Mouse (Mus musculus) heart, postnatal 10 days (tissue): ENCODE data around the gene Cd209g. TPM values are rescaled to one million over a fixed set of nuclear protein-coding genes. Genes with fewer than 3 reads are reported as not detected.
"Not testable (repeated sequence)": the region's sequence is repeated elsewhere in the genome, so short reads cannot be mapped to it uniquely, and the experiment has no call there.

Experiments used
- DNase-seq, 2 experiments: peaks; one replicate each; pipeline ENCODE4 v3.0.0; 2021
- intact Hi-C: fragments of 180-260 bp; cut with DNase I; formaldehyde crosslinking; loops from one replicate; pipeline ENCODE4 v1.15.1; 2025
- total RNA-seq, 2 experiments: library from RNA; stranded (reverse); gene quantifications; 2 replicates each; pipeline ENCODE4 v1.2.3; 2021

The Cd209g gene
- total RNA-seq = not detected

DNA sequence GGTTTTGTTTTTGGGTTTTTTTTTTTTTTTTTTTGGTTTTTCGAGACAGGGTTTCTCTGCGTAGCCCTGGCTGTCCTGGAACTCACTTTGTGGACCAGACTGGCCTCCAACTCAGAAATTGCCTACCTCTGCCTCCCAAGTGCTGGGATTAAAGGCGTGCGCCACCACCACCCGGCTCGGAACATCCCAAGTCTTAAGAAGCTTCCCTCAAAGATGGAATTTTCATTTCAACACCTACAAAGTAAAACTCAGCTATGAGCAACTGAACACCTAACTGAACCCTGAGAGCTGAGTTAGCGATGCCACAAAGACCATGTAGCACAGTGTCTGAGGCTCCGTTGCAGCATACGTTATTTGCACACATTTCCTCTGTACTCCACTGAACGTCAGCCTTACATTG lies at the start of gene Cd209g:
Cd209g (plus strand) TSS at position 301 of the 400 bp plus-strand sequence.
- DNase-seq = no peak
- intact Hi-C loops = loop anchor here (10.0 kb wide), 1 partner anchor 419 kb away; no protein-coding TSS in a partner anchor

DNA sequence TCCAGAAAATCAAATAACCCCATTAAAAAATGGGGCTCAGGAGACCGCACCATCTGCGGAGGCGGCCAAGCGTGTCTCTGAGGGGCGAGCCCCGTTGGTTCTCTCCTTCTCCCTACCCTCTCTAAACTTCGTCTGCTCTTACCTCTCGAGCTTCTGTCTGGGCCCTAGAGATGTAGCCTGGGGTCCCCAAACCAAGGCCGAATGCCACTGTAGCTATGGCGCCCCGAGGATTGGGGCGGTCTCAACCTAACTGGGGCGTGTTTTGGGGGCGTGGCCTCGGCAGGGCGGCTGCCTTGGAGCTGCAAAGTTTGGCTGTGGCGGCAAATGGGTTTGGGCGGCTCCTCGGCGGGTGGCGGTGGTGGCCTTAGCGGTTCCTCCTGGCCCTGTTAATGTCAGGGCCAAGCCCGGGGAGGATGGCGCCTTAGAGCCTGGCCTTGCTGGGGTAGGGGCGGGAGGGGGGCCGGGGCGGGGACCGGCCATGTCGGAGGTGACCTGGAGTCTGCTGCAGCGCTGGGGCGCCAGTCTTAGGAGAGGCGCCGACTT lies 46.6 kb upstream of the Cd209g start:
- DNase-seq = peak; percentile 1 to 7
- intact Hi-C loops = not testable (repeated sequence)

DNA sequence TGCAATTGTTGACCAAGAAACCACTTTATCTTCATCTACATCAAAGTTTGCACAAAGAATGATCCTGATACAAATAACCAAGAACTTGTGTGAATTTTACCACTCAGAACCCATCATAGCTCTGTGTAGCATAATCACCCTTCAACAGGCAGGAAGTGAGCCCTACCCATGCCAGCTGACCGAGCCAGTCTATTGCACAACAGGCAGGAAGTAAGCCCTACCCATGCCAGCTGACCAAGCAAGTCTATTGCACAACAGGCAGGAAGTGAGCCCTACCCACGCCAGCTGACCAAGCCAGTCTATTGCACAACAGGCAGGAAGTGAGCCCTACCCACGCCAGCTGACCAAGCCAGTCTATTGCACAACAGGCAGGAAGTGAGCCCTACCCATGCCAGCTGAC lies 45.4 kb upstream of the Cd209g start:
- intact Hi-C loops, DNase-seq: not testable (repeated sequence)

GRCm38 (mm10) chr8:4105735-4106134 lies 28.2 kb upstream of the Cd209g start, which contains the start of gene Cd209f:
Gene Cd209f (minus strand): TSS chr8:4105835.
- intact Hi-C loops, DNase-seq: not testable (repeated sequence)

DNA sequence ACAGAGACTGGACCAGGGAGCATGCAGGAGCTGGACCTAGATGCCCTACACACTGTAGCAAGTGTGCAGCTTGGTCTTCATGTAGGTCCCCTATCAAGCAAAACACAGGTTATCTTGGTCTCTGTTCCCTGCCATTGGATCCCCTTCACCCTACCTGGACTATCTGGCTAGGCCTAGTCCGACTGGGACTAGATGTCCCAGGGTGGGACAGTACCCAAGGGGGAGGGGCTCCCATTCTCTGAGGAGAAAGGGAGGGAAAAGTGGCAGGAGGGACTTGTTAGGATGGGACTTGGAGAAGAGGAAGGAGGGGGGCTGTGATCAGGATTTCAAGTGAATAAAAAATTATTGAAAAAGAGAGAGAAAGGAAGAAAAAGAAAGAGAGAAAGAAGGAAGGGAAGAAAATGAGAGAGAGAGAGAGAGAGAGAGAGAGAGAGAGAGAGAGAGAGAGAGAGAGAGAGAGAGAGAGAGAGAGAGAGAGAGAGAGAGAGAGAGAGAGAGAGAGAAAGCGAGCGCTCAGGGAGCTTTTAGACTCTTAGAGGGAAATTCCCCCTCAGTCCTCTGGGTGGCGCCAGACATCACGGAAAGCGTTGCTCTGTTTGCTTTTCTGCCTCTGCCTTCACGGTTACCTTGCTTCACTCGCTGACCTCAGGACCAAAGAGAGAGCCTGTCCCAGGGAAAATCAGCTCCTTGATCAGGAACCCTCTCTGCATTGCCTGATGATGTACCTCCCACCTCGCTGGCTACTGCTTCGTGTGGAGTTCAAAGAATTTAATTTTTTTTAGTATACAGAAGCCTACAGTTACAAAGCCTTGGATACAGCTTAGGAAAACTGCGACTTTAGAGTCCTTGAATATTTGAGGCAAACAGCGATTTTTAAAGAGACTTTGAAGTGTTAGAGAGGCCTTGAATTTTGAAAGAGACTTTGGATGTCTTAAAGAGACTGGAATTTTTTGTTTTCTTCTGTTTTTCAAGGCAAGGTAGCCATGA lies 6.1 kb downstream of the Cd209g start:
- intact Hi-C loops = loop anchor here (2.0 to 10.0 kb wide), 4 partner anchors 119 to 447 kb away; partner anchors contain the start of gene Ctxn1
- peak; percentile 79 to 80 for DNase-seq

DNA sequence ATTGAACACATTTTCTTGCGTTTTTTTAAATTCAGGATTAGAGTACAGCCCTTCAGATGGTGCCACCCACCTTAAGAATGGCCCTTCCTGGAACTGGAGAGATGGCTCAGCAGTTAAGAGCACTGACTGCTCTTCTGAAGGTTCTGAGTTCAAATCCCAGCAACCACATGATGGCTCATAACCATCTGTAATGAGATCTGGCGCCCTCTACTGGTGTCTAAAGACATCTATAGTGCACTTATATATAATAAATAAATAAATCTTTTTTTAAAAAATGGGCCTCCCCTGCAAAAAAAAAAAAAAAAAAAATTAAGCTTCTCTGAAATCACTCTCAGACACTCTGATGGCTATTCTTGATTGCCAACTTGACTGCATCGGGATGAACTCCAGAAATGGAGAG lies 7.8 kb downstream of the Cd209g start:
- intact Hi-C loops = loop anchor here (2.0 to 5.0 kb wide), 3 partner anchors 117 to 446 kb away; partner anchors contain the start of gene Ctxn1
- DNase-seq = no peak

- intact Hi-C loops = no loop called here
- no peak for DNase-seq
Measured at GRCm38 (mm10) chr8:4147272-4147671, 13.4 kb downstream of the Cd209g start.

- no peak for DNase-seq
- intact Hi-C loops = no loop called here
Measured at GRCm38 (mm10) chr8:4154878-4155277, 21.0 kb downstream of the Cd209g start.

- intact Hi-C loops = loop anchor here (10.0 kb wide), 2 partner anchors 452 to 658 kb away; partner anchors contain the start of genes Mcoln1 and Zfp958
- no peak for DNase-seq
Measured at GRCm38 (mm10) chr8:4162786-4163185, 28.9 kb downstream of the Cd209g start.

GRCm38 (mm10) chr8:4165176-4165851 lies 31.4 kb downstream of the Cd209g start:
- intact Hi-C loops = loop anchor here (10.0 kb wide), 2 partner anchors 449 to 661 kb away; partner anchors contain the start of genes Mcoln1 and Zfp958
- peak in 1 of 2 experiments; percentile 22 for DNase-seq

DNA sequence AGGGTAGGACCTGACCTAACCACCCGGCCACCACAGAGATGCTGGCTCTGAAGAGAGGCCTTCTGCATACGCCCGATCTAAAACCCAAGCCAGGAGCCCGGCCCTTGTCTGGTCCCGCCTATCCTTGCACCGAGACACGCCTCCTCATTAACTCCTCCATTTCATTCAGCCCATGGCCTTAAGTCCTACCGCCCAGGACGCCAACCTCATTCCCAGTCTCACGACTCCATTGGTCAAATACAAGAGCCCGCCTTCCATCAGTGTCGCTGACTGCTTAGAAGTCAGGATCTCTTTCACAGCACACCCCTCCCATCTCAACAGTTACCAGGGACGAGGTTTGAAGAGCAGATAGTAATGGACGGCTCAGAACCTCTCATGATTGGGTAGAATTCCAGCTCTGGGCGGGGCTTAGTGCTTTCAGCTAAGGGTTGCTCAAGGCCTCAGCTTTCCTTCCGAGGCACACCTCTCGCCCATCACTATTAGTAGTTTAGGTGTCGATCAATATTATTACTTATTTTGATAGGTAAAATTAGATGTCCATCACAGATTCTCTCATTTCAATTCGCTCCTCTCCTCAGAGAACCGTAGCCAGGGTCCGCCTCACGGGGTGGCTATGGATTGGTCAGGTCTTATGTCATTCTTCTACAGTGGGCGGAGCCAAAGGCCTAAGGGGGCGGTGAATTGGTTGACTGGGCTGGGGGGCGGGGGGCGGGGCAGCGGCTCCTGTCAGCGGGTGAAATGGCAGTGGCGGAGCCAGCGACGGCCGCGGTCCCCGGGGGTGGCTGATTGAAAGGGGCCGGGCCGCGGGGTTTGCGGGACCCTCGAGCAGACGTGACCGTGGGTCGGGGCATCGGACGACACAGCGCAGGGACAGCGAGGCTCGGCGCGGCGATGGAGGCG lies 32.2 kb downstream of the Cd209g start, which contains the start of gene Evi5l:
Evi5l (plus strand) TSS at position 716 of the 900 bp plus-strand sequence.
- DNase-seq = peak; percentile 99 to 100
- intact Hi-C loops = loop anchor here (10.0 kb wide), 2 partner anchors 449 to 661 kb away; partner anchors contain the start of genes Mcoln1 and Zfp958

GRCm38 (mm10) chr8:4166881-4167525 lies 33.1 kb downstream of the Cd209g start:
- peak; percentile 10 to 19 for DNase-seq
- intact Hi-C loops = loop anchor here (10.0 kb wide), 2 partner anchors 448 to 662 kb away; partner anchors contain the start of genes Mcoln1 and Zfp958

GRCm38 (mm10) chr8:4167918-4168317 lies 34.0 kb downstream of the Cd209g start:
- intact Hi-C loops = loop anchor here (10.0 kb wide), 2 partner anchors 447 to 663 kb away; partner anchors contain the start of genes Mcoln1 and Zfp958
- no peak for DNase-seq

GRCm38 (mm10) chr8:4172486-4172885 lies 38.6 kb downstream of the Cd209g start:
- DNase-seq = no peak
- intact Hi-C loops = no loop called here

- DNase-seq = no peak
- intact Hi-C loops = no loop called here
Measured at GRCm38 (mm10) chr8:4174018-4174417, 40.1 kb downstream of the Cd209g start.

DNA sequence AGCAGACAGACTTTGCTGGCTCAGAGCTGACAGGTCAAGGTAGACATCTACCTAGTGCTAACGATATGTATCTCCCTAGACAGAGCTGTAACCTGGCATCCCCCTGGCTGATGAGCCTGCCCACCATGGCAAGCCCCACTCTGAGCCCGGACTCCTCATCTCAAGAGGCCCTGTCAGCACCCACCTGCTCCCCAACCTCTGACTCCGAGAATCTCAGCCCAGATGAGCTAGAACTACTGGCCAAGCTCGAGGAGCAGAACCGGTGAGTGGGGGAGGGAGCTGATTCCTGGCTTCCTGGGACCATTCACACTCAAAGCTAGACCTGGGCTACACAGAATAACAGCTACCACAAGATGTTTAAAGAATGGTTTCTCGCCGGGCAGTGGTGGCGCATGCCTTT lies 49.5 kb downstream of the Cd209g start:
- no peak for DNase-seq
- intact Hi-C loops = no loop called here

- intact Hi-C loops = no loop called here
Measured at GRCm38 (mm10) chr8:4186151-4186550, 52.3 kb downstream of the Cd209g start.

More at GRCm38 (mm10) chr8:4186151-4186550, 52.3 kb downstream of the Cd209g start:
- no peak for DNase-seq
